Mouse (Mus musculus): ENCODE measurements around the gene Mnat1. TPM values are rescaled to one million over a fixed set of nuclear protein-coding genes. Genes with fewer than 3 reads are reported as not detected.

The Mnat1 gene
- polyA plus RNA-seq, 1 experiment from 2014 or later, result 16.7 TPM

- Histone ChIP-seq H3K27me3 (replicated peaks) (no peaks in the 10 kb centered on the region), H3K4me3 (no peak overlapping the region), H3K27ac (no peak overlapping the region), H3K4me1 (no peaks in the 10 kb centered on the region), H3K9ac (no peak overlapping the region), H3K36me3 (replicated peaks) (no peaks in the 10 kb centered on the region), H3K4me2 (no peak overlapping the region), H3K9me3 (no peaks in the 10 kb centered on the region)
- ATAC-seq (replicated peaks), result no peak
- 89% methylated on average over 3 of the region's 3 CpGs for WGBS
Observed at GRCm38 (mm10) chr12:73265381-73265978, 142.0 kb downstream of the Mnat1 start.

- ATAC-seq (replicated peaks), result no peak
- H3K4me1 ChIP-seq, result no peaks in the 10 kb centered on the region
- H3K4me3 ChIP-seq, result no peak overlapping the region
- H3K4me2 ChIP-seq, result no peak overlapping the region
- no peaks in the 10 kb centered on the region for H3K27me3 ChIP-seq (replicated peaks)
- H3K9me3 ChIP-seq, result no peaks in the 10 kb centered on the region
- 85% methylated on average over 1 of the region's 1 CpGs for WGBS
- no peak overlapping the region for H3K27ac ChIP-seq
- H3K36me3 ChIP-seq (replicated peaks), result no peaks in the 10 kb centered on the region
- H3K9ac ChIP-seq, result no peak overlapping the region
Observed at GRCm38 (mm10) chr12:73266597-73266996, 143.1 kb downstream of the Mnat1 start.

GRCm38 (mm10) chr12:73268497-73268896 is 145.0 kb downstream of the Mnat1 start:
- Histone ChIP-seq H3K4me3 (no peak overlapping the region), H3K9me3 (no peaks in the 10 kb centered on the region), H3K27me3 (replicated peaks) (no peaks in the 10 kb centered on the region), H3K36me3 (replicated peaks) (no peaks in the 10 kb centered on the region), H3K27ac (no peak overlapping the region), H3K4me1 (no peaks in the 10 kb centered on the region), H3K9ac (no peak overlapping the region), H3K4me2 (no peak overlapping the region)
- ATAC-seq (replicated peaks), result no peak
- WGBS, result 96% methylated on average over 1 of the region's 1 CpGs

GRCm38 (mm10) chr12:73269531-73269930 is 146.0 kb downstream of the Mnat1 start:
- H3K9ac ChIP-seq, result no peak overlapping the region
- no peaks in the 10 kb centered on the region for H3K36me3 ChIP-seq (replicated peaks)
- no peaks in the 10 kb centered on the region for H3K4me1 ChIP-seq
- no peaks in the 10 kb centered on the region for H3K9me3 ChIP-seq
- H3K4me3 ChIP-seq, result no peak overlapping the region
- 92% methylated on average over 3 of the region's 3 CpGs for WGBS
- no peak overlapping the region for H3K4me2 ChIP-seq
- H3K27me3 ChIP-seq (replicated peaks), result no peaks in the 10 kb centered on the region
- ATAC-seq (replicated peaks), result no peak
- H3K27ac ChIP-seq, result no peak overlapping the region

- no peak for ATAC-seq (replicated peaks)
- no peak overlapping the region for H3K4me2 ChIP-seq
- H3K4me3 ChIP-seq, result no peak overlapping the region
- no peak overlapping the region for H3K9ac ChIP-seq
- no peaks in the 10 kb centered on the region for H3K36me3 ChIP-seq (replicated peaks)
- WGBS, result 93% methylated on average over 4 of the region's 4 CpGs
- no peak overlapping the region for H3K27ac ChIP-seq
- H3K27me3 ChIP-seq (replicated peaks), result no peaks in the 10 kb centered on the region
- H3K4me1 ChIP-seq, result no peaks in the 10 kb centered on the region
- H3K9me3 ChIP-seq, result no peaks in the 10 kb centered on the region
Observed at GRCm38 (mm10) chr12:73269933-73270332, 146.4 kb downstream of the Mnat1 start.

GRCm38 (mm10) chr12:73274921-73275320 is 151.4 kb downstream of the Mnat1 start:
- peaks cover 5% of the 10 kb centered on the region; the same call in 1 of the 2 replicates for H3K9me3 ChIP-seq
- H3K9ac ChIP-seq, result no peak overlapping the region
- no peaks in the 10 kb centered on the region for H3K27me3 ChIP-seq (replicated peaks)
- WGBS, result 96% methylated on average over 3 of the region's 3 CpGs
- no peaks in the 10 kb centered on the region for H3K4me1 ChIP-seq
- H3K27ac ChIP-seq, result no peak overlapping the region
- ATAC-seq (replicated peaks), result no peak
- no peak overlapping the region for H3K4me2 ChIP-seq
- no peak overlapping the region for H3K4me3 ChIP-seq
- H3K36me3 ChIP-seq (replicated peaks), result peaks cover 20% of the 10 kb centered on the region

- Histone ChIP-seq H3K36me3 (replicated peaks) (peaks cover 9% of the 10 kb centered on the region; the same call in 1 of the 2 replicates), H3K9me3 (no peaks in the 10 kb centered on the region), H3K4me3 (peak within 1 kb of the TSS; percentile 64), H3K27ac (peak within 1 kb of the TSS; percentile 82), H3K4me1 (peaks cover 30% of the 10 kb centered on the region), H3K9ac (peak within 1 kb of the TSS; percentile 84), H3K4me2 (peak within 1 kb of the TSS; percentile 73), H3K27me3 (replicated peaks) (no peaks in the 10 kb centered on the region)
- WGBS, result under 1% methylated on average over 53 of the region's 53 CpGs
- ATAC-seq (replicated peaks), result peak; percentile 98
Observed at GRCm38 (mm10) chr12:73286287-73287092, 163.0 kb downstream of the Mnat1 start, which contains the start of the genes Trmt5 and Slc38a6. Gene Trmt5 (minus strand): TSS chr12:73286710. Gene Slc38a6 (plus strand): TSS chr12:73286779.

- Histone ChIP-seq H3K4me1 (peaks cover 30% of the 10 kb centered on the region), H3K36me3 (replicated peaks) (no peaks in the 10 kb centered on the region), H3K9me3 (no peaks in the 10 kb centered on the region), H3K9ac (peak overlapping the region; percentile 84), H3K4me3 (peak overlapping the region; percentile 64), H3K4me2 (peak overlapping the region; percentile 73), H3K27ac (no peak overlapping the region), H3K27me3 (replicated peaks) (no peaks in the 10 kb centered on the region)
- 77% methylated on average over 8 of the region's 8 CpGs for WGBS
- no peak for ATAC-seq (replicated peaks)
Observed at GRCm38 (mm10) chr12:73287609-73288008, 164.1 kb downstream of the Mnat1 start.

- Histone ChIP-seq H3K27ac (no peak overlapping the region), H3K27me3 (replicated peaks) (no peaks in the 10 kb centered on the region), H3K9ac (no peak overlapping the region), H3K4me2 (no peak overlapping the region), H3K4me1 (peaks cover 25% of the 10 kb centered on the region), H3K36me3 (replicated peaks) (peaks cover 1% of the 10 kb centered on the region; the same call in 1 of the 2 replicates), H3K9me3 (no peaks in the 10 kb centered on the region), H3K4me3 (no peak overlapping the region)
- ATAC-seq (replicated peaks), result no peak
- WGBS, result 96% methylated on average over 3 of the region's 3 CpGs
Observed at GRCm38 (mm10) chr12:73288626-73289025, 165.1 kb downstream of the Mnat1 start.

GRCm38 (mm10) chr12:73294884-73295283 is 171.4 kb downstream of the Mnat1 start:
- Histone ChIP-seq H3K36me3 (replicated peaks) (peaks cover 8% of the 10 kb centered on the region; the same call in 1 of the 2 replicates), H3K27me3 (replicated peaks) (no peaks in the 10 kb centered on the region), H3K27ac (no peak overlapping the region), H3K9me3 (no peaks in the 10 kb centered on the region), H3K9ac (no peak overlapping the region), H3K4me1 (no peaks in the 10 kb centered on the region), H3K4me2 (no peak overlapping the region), H3K4me3 (no peak overlapping the region)
- no peak for ATAC-seq (replicated peaks)

GRCm38 (mm10) chr12:73295505-73296140 is 172.1 kb downstream of the Mnat1 start:
- 48% methylated on average over 11 of the region's 11 CpGs for WGBS
- no peak overlapping the region for H3K27ac ChIP-seq
- no peak overlapping the region for H3K4me2 ChIP-seq
- H3K9ac ChIP-seq, result no peak overlapping the region
- no peaks in the 10 kb centered on the region for H3K4me1 ChIP-seq
- no peaks in the 10 kb centered on the region for H3K9me3 ChIP-seq
- H3K36me3 ChIP-seq (replicated peaks), result peaks cover 8% of the 10 kb centered on the region; the same call in 1 of the 2 replicates
- H3K4me3 ChIP-seq, result no peak overlapping the region
- ATAC-seq (replicated peaks), result no peak
- no peaks in the 10 kb centered on the region for H3K27me3 ChIP-seq (replicated peaks)

GRCm38 (mm10) chr12:73298621-73299020 is 175.1 kb downstream of the Mnat1 start:
- Histone ChIP-seq H3K27me3 (replicated peaks) (no peaks in the 10 kb centered on the region), H3K4me2 (no peak overlapping the region), H3K4me3 (no peak overlapping the region), H3K27ac (no peak overlapping the region), H3K4me1 (no peaks in the 10 kb centered on the region), H3K9me3 (no peaks in the 10 kb centered on the region), H3K36me3 (replicated peaks) (peaks cover 15% of the 10 kb centered on the region; the same call in 1 of the 2 replicates), H3K9ac (no peak overlapping the region)
- WGBS, result 94% methylated on average over 5 of the region's 5 CpGs
- no peak for ATAC-seq (replicated peaks)

All from midbrain, embryonic 15.5 days (tissue).